Mouse (Mus musculus) forebrain, embryonic 10.5 days (tissue): ENCODE measurements at regions not wholly inside any gene's neighbourhood (a gene's known extent, or its start where the extent isn't known, plus 50 kb on each side); places are given as distances from the start of the nearest gene placed in this dataset.

ENCODE experiments used
- DNase-seq: peaks from one replicate; pipeline ENCODE4 v3.0.0-alpha.2; 2017; ENCODE audit warnings: low spot score; ENCODE audit errors: extremely low spot score
- H3K27ac ChIP-seq: fragments of 300-500 bp; sonication (generic); 2 replicates; pipeline ENCODE4 v1.5.1; 2016; ENCODE audit warnings: mild to moderate bottlenecking
- H3K27me3 ChIP-seq: fragments of 300-500 bp; sonication (generic); 2 replicates; pipeline ENCODE4 v1.6.1; 2016; ENCODE audit warnings: mild to moderate bottlenecking; ENCODE audit not compliant: poor library complexity, severe bottlenecking
- H3K36me3 ChIP-seq: fragments of 300-500 bp; sonication (generic); replicated peaks from 2 replicates; pipeline ENCODE4 v1.6.1; 2016; ENCODE audit warnings: mild to moderate bottlenecking, moderate library complexity
- H3K4me1 ChIP-seq: fragments of 300-500 bp; sonication (generic); 2 replicates; pipeline ENCODE4 v1.6.1; 2016
- H3K4me3 ChIP-seq: fragments of 300-500 bp; sonication (generic); 2 replicates; pipeline ENCODE4 v1.5.1; 2016; ENCODE audit warnings: mild to moderate bottlenecking, moderate library complexity
- H3K9me3 ChIP-seq: fragments of 300-500 bp; sonication (generic); 2 replicates; pipeline ENCODE4 v1.6.1; 2016; ENCODE audit warnings: mild to moderate bottlenecking, moderate library complexity
- WGBS: fragments of 180-500 bp; shearing (Covaris S2); methylation state at CpG from one replicate; pipeline ENCODE4 v1.1.7; 2016; 5-methylcytosine and 5-hydroxymethylcytosine counted together

DNA sequence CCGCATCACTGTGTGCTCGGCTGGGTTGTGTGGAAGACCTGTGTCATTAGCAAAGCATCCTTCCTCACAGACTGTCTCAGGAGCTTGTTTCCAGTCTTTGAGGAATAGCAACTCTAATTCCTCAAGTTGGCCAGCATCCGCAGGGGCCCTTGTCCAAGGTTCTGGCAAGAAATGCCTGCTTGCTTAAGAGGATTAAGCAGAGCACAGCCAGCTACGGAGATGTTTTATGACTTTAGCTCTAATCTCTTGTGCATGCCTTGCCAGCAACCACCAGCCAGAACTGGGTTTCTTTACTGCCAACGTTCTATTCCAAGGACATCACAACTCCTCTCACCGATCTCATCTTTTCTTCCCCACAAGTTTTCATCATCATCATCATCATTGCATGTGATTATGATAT, 599.0 kb upstream of the Gm19410 start:
- Histone ChIP-seq H3K27me3 (no peaks in the 10 kb centered on the region), H3K4me3 (no peak overlapping the region), H3K36me3 (no peaks in the 10 kb centered on the region), H3K27ac (no peak overlapping the region), H3K4me1 (no peaks in the 10 kb centered on the region), H3K9me3 (no peaks in the 10 kb centered on the region)
- 88% methylated on average over 6 of the region's 6 CpGs for WGBS
- DNase-seq, result no peak

DNA sequence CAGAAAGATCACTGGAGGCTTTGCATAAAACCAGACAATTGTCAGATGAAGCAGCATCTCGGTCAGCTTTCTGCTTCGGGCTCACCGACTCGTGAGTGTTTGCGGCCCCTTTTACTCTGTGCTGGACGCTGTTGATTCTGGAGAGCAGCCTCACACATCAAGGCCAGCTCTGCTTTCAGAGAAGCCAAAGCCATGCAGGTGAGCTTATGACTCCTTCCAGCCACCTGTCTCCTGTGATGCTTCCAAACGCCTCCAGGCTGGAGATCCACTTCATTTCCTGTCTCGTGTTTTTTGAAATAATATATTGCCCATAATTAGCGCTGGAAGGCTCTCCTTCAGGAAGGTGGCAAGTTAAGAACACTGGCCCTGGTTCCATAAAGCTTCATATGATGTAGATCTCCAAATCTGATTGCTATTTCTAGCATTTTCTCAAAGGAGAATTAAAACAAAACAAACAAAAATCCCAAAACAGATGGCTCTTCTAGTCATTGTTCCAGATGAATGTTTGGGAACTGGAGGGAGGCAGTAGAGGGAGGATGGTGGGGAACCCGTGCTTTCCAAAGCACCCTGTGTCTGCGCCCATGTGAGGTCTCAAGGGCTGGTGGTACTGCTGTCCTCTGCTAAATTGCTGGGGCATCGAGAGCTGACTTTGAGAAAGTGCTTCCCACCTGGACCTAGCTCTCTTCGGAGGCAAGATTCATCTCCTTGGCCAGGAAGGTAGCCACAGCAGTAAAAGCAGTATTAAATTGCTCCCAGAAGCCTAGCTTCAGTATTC, 593.9 kb upstream of the Gm19410 start:
- Histone ChIP-seq H3K9me3 (no peaks in the 10 kb centered on the region), H3K27me3 (no peaks in the 10 kb centered on the region), H3K4me1 (no peaks in the 10 kb centered on the region), H3K36me3 (no peaks in the 10 kb centered on the region), H3K4me3 (no peak overlapping the region), H3K27ac (no peak overlapping the region)
- DNase-seq, result no peak
- WGBS, result 88% methylated on average over 13 of the region's 13 CpGs

DNA sequence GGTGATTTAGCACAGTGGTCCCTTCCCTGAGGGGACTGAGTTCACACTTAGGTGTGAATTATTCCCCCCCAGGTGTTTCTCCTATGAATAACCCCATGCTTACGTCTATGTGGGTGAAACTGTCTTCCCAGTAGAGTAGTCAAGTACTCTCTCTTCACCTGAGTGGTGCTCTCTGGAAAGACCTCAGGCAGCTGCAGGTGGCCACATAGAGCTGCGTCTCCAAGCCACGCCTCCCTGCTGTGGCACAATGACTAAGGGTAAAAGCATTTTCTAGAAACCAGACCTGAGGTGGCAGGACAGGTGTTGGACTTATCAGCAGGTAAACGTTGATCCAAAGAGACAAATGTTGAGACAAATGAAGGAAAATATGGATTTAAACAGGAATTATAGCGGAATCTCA, 588.3 kb upstream of the Gm19410 start:
- 75% methylated on average over 5 of the region's 5 CpGs for WGBS

DNA sequence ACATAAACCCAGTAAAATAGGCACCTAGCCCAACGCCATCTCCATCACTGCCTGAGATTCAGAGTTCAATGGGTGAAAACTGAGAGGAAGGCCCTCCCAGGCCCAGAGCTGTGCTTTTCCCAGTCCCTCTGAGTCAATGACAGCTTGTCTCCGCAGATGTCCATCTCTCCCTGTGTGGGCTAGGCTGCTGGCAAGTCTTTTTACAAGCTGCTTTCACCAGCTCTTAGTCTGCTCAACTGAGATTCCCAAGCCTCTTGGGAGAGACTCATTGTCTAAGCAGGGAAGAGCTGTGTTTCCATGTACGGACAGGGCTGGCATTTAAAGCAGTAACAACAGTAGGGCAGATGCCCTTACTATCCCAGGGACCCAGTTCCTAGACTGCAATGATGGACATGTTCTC, 585.5 kb upstream of the Gm19410 start:
- 0 out of 2 replicates have a peak, but pooled peaks cover 5% of the 10 kb centered on the region for H3K4me1 ChIP-seq
- peaks cover 6% of the 10 kb centered on the region for H3K9me3 ChIP-seq
- no peak for DNase-seq
- no peak overlapping the region for H3K27ac ChIP-seq
- 84% methylated on average over 3 of the region's 3 CpGs for WGBS
- H3K27me3 ChIP-seq, result no peaks in the 10 kb centered on the region
- H3K4me3 ChIP-seq, result no peak overlapping the region
- no peaks in the 10 kb centered on the region for H3K36me3 ChIP-seq

More for the DNA sequence above, 588.3 kb upstream of the Gm19410 start:
- no peak overlapping the region for H3K27ac ChIP-seq
- no peak for DNase-seq
- no peaks in the 10 kb centered on the region for H3K36me3 ChIP-seq
- H3K4me3 ChIP-seq, result no peak overlapping the region
- no peaks in the 10 kb centered on the region for H3K27me3 ChIP-seq
- no peaks in the 10 kb centered on the region for H3K4me1 ChIP-seq
- no peaks in the 10 kb centered on the region for H3K9me3 ChIP-seq

DNA sequence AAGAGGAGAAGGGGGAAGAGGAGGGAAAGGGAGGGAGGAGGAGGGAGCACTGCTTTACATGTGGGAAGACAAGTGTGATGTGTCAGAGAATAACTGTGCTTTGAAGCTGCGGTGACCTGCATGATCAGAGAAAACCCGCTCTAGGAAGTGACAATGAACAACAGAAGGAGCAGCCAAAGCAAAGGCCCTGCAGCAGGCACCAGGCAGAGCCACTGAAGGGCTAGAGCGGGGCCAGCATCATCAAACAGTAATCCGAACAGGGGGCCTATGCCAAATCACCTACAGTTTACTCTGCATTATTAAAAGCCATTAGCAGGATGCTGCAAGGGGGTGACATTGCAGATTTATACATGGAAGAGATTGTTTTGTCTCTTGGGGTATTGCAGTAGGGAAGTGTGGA, 583.4 kb upstream of the Gm19410 start:
- H3K36me3 ChIP-seq, result no peaks in the 10 kb centered on the region
- H3K4me1 ChIP-seq, result 0 out of 2 replicates have a peak, but pooled peaks cover 8% of the 10 kb centered on the region
- peaks cover 6% of the 10 kb centered on the region for H3K9me3 ChIP-seq
- H3K4me3 ChIP-seq, result no peak overlapping the region
- no peak for DNase-seq
- WGBS, result 89% methylated on average over 4 of the region's 4 CpGs
- H3K27me3 ChIP-seq, result no peaks in the 10 kb centered on the region
- H3K27ac ChIP-seq, result no peak overlapping the region

DNA sequence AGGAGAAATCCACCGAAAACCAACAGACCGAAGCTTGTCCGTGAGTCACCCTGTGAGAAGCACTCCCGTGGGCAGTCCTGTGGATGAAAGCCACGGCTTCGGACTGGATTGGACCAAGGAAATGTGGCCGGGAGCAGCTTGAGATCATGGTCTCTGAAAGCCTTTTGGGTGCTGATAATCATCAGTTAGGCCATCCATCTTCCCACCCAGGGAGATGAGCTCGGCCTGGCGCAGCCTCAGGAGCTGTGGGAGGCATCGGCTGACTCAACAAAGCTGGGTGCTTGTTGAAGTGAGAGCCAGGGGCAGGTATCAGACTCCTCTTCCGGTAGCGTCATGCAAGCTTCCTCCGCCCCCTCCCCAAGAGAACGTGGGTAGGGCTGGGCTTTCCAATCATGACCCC, 582.2 kb upstream of the Gm19410 start:
- Histone ChIP-seq H3K27ac (no peak overlapping the region), H3K9me3 (peaks cover 6% of the 10 kb centered on the region), H3K36me3 (no peaks in the 10 kb centered on the region), H3K4me3 (no peak overlapping the region), H3K4me1 (0 out of 2 replicates have a peak, but pooled peaks cover 8% of the 10 kb centered on the region), H3K27me3 (no peaks in the 10 kb centered on the region)
- no peak for DNase-seq
- WGBS, result 93% methylated on average over 14 of the region's 14 CpGs

GRCm38 (mm10) chr8:35185165-35185564, 580.4 kb upstream of the Gm19410 start:
- WGBS, result 79% methylated on average over 10 of the region's 10 CpGs
- H3K9me3 ChIP-seq, result peaks cover 6% of the 10 kb centered on the region
- DNase-seq, result no peak
- 0 out of 2 replicates have a peak, but pooled peaks cover 8% of the 10 kb centered on the region for H3K4me1 ChIP-seq
- H3K36me3 ChIP-seq, result no peaks in the 10 kb centered on the region
- H3K4me3 ChIP-seq, result no peak overlapping the region
- H3K27me3 ChIP-seq, result no peaks in the 10 kb centered on the region
- H3K27ac ChIP-seq, result no peak overlapping the region

DNA sequence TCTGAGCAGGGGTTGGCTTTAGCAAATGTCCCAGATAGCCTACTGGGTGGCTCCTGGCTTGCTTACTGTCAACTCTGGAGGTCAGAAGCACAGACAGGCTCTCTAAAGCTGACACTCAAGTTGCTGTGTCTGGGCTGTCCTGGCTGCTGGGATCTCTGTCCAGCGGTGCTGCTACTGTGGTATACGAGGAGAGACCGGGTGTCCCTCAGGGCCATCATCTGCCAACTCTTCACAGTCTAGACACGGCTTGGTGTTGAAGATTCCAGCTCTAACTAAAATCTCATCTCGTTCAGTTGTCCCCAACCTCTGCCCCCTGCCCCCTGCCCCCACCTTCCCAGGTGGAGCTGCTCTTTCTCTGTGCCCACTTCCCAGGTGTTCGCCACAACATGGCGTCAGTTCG, 577.1 kb upstream of the Gm19410 start:
- 95% methylated on average over 8 of the region's 8 CpGs for WGBS
- DNase-seq, result no peak
- Histone ChIP-seq H3K27ac (no peak overlapping the region), H3K36me3 (no peaks in the 10 kb centered on the region), H3K9me3 (peaks cover 3% of the 10 kb centered on the region), H3K4me3 (no peak overlapping the region), H3K27me3 (no peaks in the 10 kb centered on the region), H3K4me1 (0 out of 2 replicates have a peak, but pooled peaks cover 8% of the 10 kb centered on the region)

DNA sequence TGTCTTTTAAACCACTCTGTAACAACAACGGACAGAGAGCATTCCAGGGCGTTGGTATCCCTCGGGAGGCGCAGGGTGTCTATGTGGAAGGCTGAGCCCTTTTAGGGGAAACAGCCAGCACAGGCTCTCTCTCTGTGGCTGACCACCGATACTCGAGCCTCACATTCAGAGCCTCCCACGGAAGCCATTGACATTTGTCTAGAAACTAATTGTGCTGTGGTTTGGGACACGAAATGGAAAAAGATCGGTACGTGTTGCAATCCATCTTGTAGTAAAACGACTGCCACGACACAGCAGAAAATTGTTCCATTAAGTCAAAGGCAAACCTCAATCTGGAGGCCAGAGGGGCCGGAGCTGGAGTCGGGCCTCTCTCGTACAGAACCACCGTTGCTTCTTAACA, 575.9 kb upstream of the Gm19410 start:
- no peaks in the 10 kb centered on the region for H3K36me3 ChIP-seq
- no peaks in the 10 kb centered on the region for H3K27me3 ChIP-seq
- no peak for DNase-seq
- 94% methylated on average over 16 of the region's 16 CpGs for WGBS
- H3K4me1 ChIP-seq, result 0 out of 2 replicates have a peak, but pooled peaks cover 10% of the 10 kb centered on the region
- H3K9me3 ChIP-seq, result no peaks in the 10 kb centered on the region
- no peak overlapping the region for H3K27ac ChIP-seq
- no peak overlapping the region for H3K4me3 ChIP-seq

- Histone ChIP-seq H3K36me3 (no peaks in the 10 kb centered on the region), H3K4me3 (no peak overlapping the region), H3K4me1 (peaks cover 15% of the 10 kb centered on the region), H3K27ac (no peak overlapping the region), H3K27me3 (no peaks in the 10 kb centered on the region), H3K9me3 (no peaks in the 10 kb centered on the region)
- no peak for DNase-seq
- WGBS, result 21% methylated on average over 3 of the region's 3 CpGs
Observed at GRCm38 (mm10) chr8:35192515-35192914, 573.1 kb upstream of the Gm19410 start.

DNA sequence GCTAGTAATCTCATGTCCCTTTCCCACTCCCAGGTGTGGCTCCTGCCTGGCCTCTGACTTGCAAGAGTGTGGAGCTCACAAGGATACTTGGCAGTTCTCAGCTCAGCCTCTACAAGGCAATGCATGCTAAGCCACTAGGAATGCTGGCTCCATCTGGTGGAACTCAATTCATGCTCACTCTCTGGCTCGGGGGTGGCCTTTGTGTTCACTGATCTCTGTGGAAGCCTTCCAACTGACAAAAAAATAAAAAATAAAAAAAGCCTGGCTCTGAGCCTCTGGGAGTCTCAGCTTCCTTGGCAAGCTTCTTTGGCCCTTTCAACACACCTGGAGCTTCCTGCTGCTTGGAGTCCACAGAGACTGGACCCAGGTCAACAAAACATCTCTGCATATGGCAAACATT, 571.8 kb upstream of the Gm19410 start:
- Histone ChIP-seq H3K4me3 (no peak overlapping the region), H3K4me1 (peaks cover 20% of the 10 kb centered on the region), H3K36me3 (no peaks in the 10 kb centered on the region), H3K27me3 (no peaks in the 10 kb centered on the region), H3K27ac (peak overlapping the region; percentile 21; the same call in 1 of the 2 replicates), H3K9me3 (no peaks in the 10 kb centered on the region)
- no peak for DNase-seq
- 71% methylated on average over 1 of the region's 1 CpGs for WGBS

GRCm38 (mm10) chr8:35196189-35196588, 569.4 kb upstream of the Gm19410 start:
- Histone ChIP-seq H3K4me3 (no peak overlapping the region), H3K36me3 (no peaks in the 10 kb centered on the region), H3K4me1 (peaks cover 23% of the 10 kb centered on the region), H3K9me3 (no peaks in the 10 kb centered on the region), H3K27me3 (no peaks in the 10 kb centered on the region), H3K27ac (peak overlapping the region; percentile 37)
- WGBS, result 8% methylated on average over 4 of the region's 4 CpGs
- DNase-seq, result no peak

- no peak overlapping the region for H3K4me3 ChIP-seq
- no peaks in the 10 kb centered on the region for H3K36me3 ChIP-seq
- peaks cover 26% of the 10 kb centered on the region for H3K4me1 ChIP-seq
- no peaks in the 10 kb centered on the region for H3K27me3 ChIP-seq
- no peak for DNase-seq
- no peak overlapping the region for H3K27ac ChIP-seq
- 69% methylated on average over 2 of the region's 2 CpGs for WGBS
- no peaks in the 10 kb centered on the region for H3K9me3 ChIP-seq
Observed at GRCm38 (mm10) chr8:35198766-35199165, 566.8 kb upstream of the Gm19410 start.
